Mouse (Mus musculus) spleen, embryonic (tissue): ENCODE results near the gene Itga2b.

Experiments used
- CTCF ChIA-PET: fragments of 350-600 bp; sonication (Branson Sonifier 250); formaldehyde crosslinking; loops from one replicate; lab custom pipeline; 2022; lab: Charles Lee

The Itga2b gene

GRCm38 (mm10) chr11:102437120-102438061 lies 32.5 kb downstream of the Itga2b start:
- CTCF ChIA-PET, result interaction anchor here (0.6 to 1.5 kb wide), 4 partner anchors 9 to 208 kb away, joined by 3 to 5 read pairs (median 4); no protein-coding TSS in a partner anchor

- CTCF ChIA-PET, result no interaction called here
Observed at GRCm38 (mm10) chr11:102436471-102436790, 33.5 kb downstream of the Itga2b start.

- CTCF ChIA-PET, result no interaction called here
Observed at GRCm38 (mm10) chr11:102435754-102436470, 34.0 kb downstream of the Itga2b start.

- CTCF ChIA-PET, result interaction anchor here (0.8 kb wide), 1 partner anchor 187 kb away, joined by 9 read pairs; no protein-coding TSS in a partner anchor
Observed at GRCm38 (mm10) chr11:102434816-102435705, 34.9 kb downstream of the Itga2b start.

GRCm38 (mm10) chr11:102434406-102434805 lies 35.5 kb downstream of the Itga2b start:
- CTCF ChIA-PET, result interaction anchor here (0.8 kb wide), 1 partner anchor 186 kb away, joined by 9 read pairs; no protein-coding TSS in a partner anchor

- CTCF ChIA-PET, result interaction anchor here (0.6 kb wide), 1 partner anchor 14 kb away, joined by 4 read pairs; no protein-coding TSS in a partner anchor
Observed at GRCm38 (mm10) chr11:102433866-102434265, 36.1 kb downstream of the Itga2b start.

GRCm38 (mm10) chr11:102432896-102433295 lies 37.0 kb downstream of the Itga2b start:
- CTCF ChIA-PET, result interaction anchor here (0.6 kb wide), 1 partner anchor 14 kb away, joined by 3 read pairs; no protein-coding TSS in a partner anchor

GRCm38 (mm10) chr11:102432115-102432843 lies 37.6 kb downstream of the Itga2b start:
- CTCF ChIA-PET, result interaction anchor here (0.7 to 0.8 kb wide), 2 partner anchors 122 to 157 kb away, joined by 4 read pairs; no protein-coding TSS in a partner anchor

- CTCF ChIA-PET, result interaction anchor here (0.7 to 0.8 kb wide), 2 partner anchors 121 to 156 kb away, joined by 4 read pairs; no protein-coding TSS in a partner anchor
Observed at GRCm38 (mm10) chr11:102431728-102432114, 38.2 kb downstream of the Itga2b start.

GRCm38 (mm10) chr11:102431018-102431645 lies 38.8 kb downstream of the Itga2b start:
- CTCF ChIA-PET, result interaction anchor here (0.6 to 1.8 kb wide), 6 partner anchors 21 to 176 kb away, joined by 3 to 7 read pairs (median 4); partner anchors contain the start of gene Ubtf

- CTCF ChIA-PET, result interaction anchor here (0.6 to 1.8 kb wide), 6 partner anchors 20 to 176 kb away, joined by 3 to 7 read pairs (median 4); partner anchors contain the start of gene Ubtf
Observed at GRCm38 (mm10) chr11:102430121-102431017, 39.6 kb downstream of the Itga2b start, which contains the start of gene Grn. Grn (plus strand) TSS chr11:102430315.

GRCm38 (mm10) chr11:102429551-102429950 lies 40.4 kb downstream of the Itga2b start:
- CTCF ChIA-PET, result interaction anchor here (1.8 kb wide), 1 partner anchor 121 kb away, joined by 4 read pairs; no protein-coding TSS in a partner anchor

- CTCF ChIA-PET, result interaction anchor here (1.8 kb wide), 1 partner anchor 120 kb away, joined by 4 read pairs; no protein-coding TSS in a partner anchor
Observed at GRCm38 (mm10) chr11:102428981-102429540, 40.9 kb downstream of the Itga2b start.

- CTCF ChIA-PET, result interaction anchor here (0.6 kb wide), 1 partner anchor 152 kb away, joined by 3 read pairs; no protein-coding TSS in a partner anchor
Observed at GRCm38 (mm10) chr11:102425555-102426316, 44.2 kb downstream of the Itga2b start.

GRCm38 (mm10) chr11:102424666-102425065 lies 45.3 kb downstream of the Itga2b start:
- CTCF ChIA-PET, result interaction anchor here (0.6 kb wide), 1 partner anchor 247 kb away, joined by 7 read pairs; no protein-coding TSS in a partner anchor

GRCm38 (mm10) chr11:102421559-102421958 lies 48.4 kb downstream of the Itga2b start:
- CTCF ChIA-PET, result no interaction called here

GRCm38 (mm10) chr11:102418887-102419286 lies 51.0 kb downstream of the Itga2b start:
- CTCF ChIA-PET, result no interaction called here
